Mouse (Mus musculus) limb, embryonic 11.5 days (tissue): ENCODE results near the gene Ppp2r5a. TPM values are rescaled to one million over a fixed set of nuclear protein-coding genes. Genes with fewer than 3 reads are reported as not detected.

ENCODE experiments used
- polyA plus RNA-seq: library from polyadenylated mRNA; unstranded; fragments of >200 nt; fragmentation: Nextera tagmentation; extraction: Ambion mirVana; gene quantifications from 2 replicates; pipeline ENCODE4 v1.2.1, GENCODE M21; 2014

Gene Ppp2r5a
- polyA plus RNA-seq, 1 experiment from 2014 or later = 17.0 TPM

Other genes starting within 250 kb of the Ppp2r5a start
- not detected in 2 replicates for gene Fam71a, start 238.5 kb downstream of the Ppp2r5a start, polyA plus RNA-seq
- gene Atf3, start 185.2 kb downstream of the Ppp2r5a start, polyA plus RNA-seq = 2.2 and 2.3 TPM in 2 replicates
- 60.1 and 65.9 TPM in 2 replicates for gene Nenf, start 85.1 kb downstream of the Ppp2r5a start, polyA plus RNA-seq
- gene Tmem206, start 77.4 kb downstream of the Ppp2r5a start, polyA plus RNA-seq = 26.8 and 28.4 TPM in 2 replicates
- 84.2 and 92.2 TPM in 2 replicates for gene Dtl, start 172.3 kb upstream of the Ppp2r5a start, polyA plus RNA-seq
- 63.0 and 76.0 TPM in 2 replicates for gene Ints7, start 172.4 kb upstream of the Ppp2r5a start, polyA plus RNA-seq